18 mouse cellular contexts compared by ENCODE assay signal in genomic region chr9:73867410-73868067, GRCm38 (mm10).
A peak's percentile ranks its signal among the peaks of the same experiment; 100 is the strongest.
DNase-seq lines count a peak whose midpoint lies in the region; ATAC-seq and TF ChIP-seq lines count a peak whose summit lies in the region.
"Had no signal": no experiment of that assay in that cellular context is flagged by ENCODE, and none has a peak within 500 bp of the region (broad histone marks: within the 10 kb centered on the region; RNA-seq: fewer than 3 reads in every experiment).

No protein-coding gene starts in this region.

- H3K9me3 ChIP-seq in heart, embryonic 14.5 days (ENCODE audit: control insufficient read depth, low read length) = no peaks in the 10 kb centered on the region
- H3K9me3 ChIP-seq in kidney, postnatal 0 days (replicated peaks; ENCODE audit: low read length) = no peaks in the 10 kb centered on the region
- H3K9me3 ChIP-seq in limb, embryonic 10.5 days (replicated peaks) = no peaks in the 10 kb centered on the region
- H3K9me3 ChIP-seq: midbrain, embryonic 15.5 days had no signal

- no peak for TF ChIP-seq CTCF in cerebellum, adult 2 months (IDR thresholded peaks at IDR 0.05; ENCODE audit: borderline replicate concordance, insufficient read depth, low read depth, low read length)
- TF ChIP-seq CTCF in kidney, postnatal 0 days (IDR thresholded peaks at IDR 0.05; ENCODE audit: low read depth) = no peak

- no peak overlapping the region for H3K4me3 ChIP-seq in cerebellum, adult 2 months (replicated peaks; ENCODE audit: insufficient read depth, low read depth, low read length)
- no peak overlapping the region for H3K4me3 ChIP-seq in heart, embryonic 14.5 days (ENCODE audit: control insufficient read depth in 1 of 2, insufficient read depth in 1 of 2, low read depth in 1 of 2, low read length in 2 of 2)
- no peak overlapping the region for H3K4me3 ChIP-seq in kidney, postnatal 0 days (replicated peaks; ENCODE audit: low read depth, low read length)
- H3K4me3 ChIP-seq in limb, embryonic 10.5 days = no peak overlapping the region
- H3K4me3 ChIP-seq: left cerebral cortex, adult 2 months; midbrain, embryonic 15.5 days had no signal

- peak overlapping the region; percentile 16; the same call in 1 of the 2 replicates for H3K9ac ChIP-seq in heart, embryonic 14.5 days (ENCODE audit: low read length)
- H3K9ac ChIP-seq in kidney, postnatal 0 days (ENCODE audit: low read depth, low read length) = no peak overlapping the region
- H3K9ac ChIP-seq: midbrain, embryonic 15.5 days had no signal

- intact Hi-C loops in heart, postnatal 10 days (cut with DNase I) = no loop called here

- TF ChIP-seq POLR2A in cerebellum, adult 2 months (IDR thresholded peaks at IDR 0.05; ENCODE audit: borderline replicate concordance, insufficient read depth, low read length) = no peak

- no peak overlapping the region for H3K4me2 ChIP-seq in heart, embryonic 14.5 days (ENCODE audit: low read length)
- no peak overlapping the region for H3K4me2 ChIP-seq in kidney, postnatal 0 days (ENCODE audit: low read length)
- H3K4me2 ChIP-seq: liver, embryonic 11.5 days; midbrain, embryonic 15.5 days had no signal

- 45% methylated on average over 2 of the region's 2 CpGs for WGBS in cerebellum, adult 2 months
- 10% methylated on average over 2 of the region's 2 CpGs for WGBS in heart, embryonic 14.5 days
- 44% methylated on average over 2 of the region's 2 CpGs for WGBS in kidney, postnatal 0 days
- 32% methylated on average over 2 of the region's 2 CpGs for WGBS in limb, embryonic 10.5 days

- peak; percentile 28 to 38 for DNase-seq in cerebellum, adult 2 months
- DNase-seq in cerebellum, postnatal 36 days = no peak
- no peak for DNase-seq in heart, postnatal 10 days
- DNase-seq in kidney, postnatal 0 days (ENCODE audit: low spot score) = peak; percentile 68
- no peak for DNase-seq in kidney, postnatal 25 days
- DNase-seq in limb, embryonic 10.5 days (ENCODE audit: low spot score) = no peak
- DNase-seq in left cerebral cortex, adult 18-20 months (ENCODE audit: low spot score in 2 of 2) = no peak
- DNase-seq: adrenal gland, postnatal 14 days; heart, postnatal 14 days; kidney, postnatal 10 days; lung, adult 2 months; lung, postnatal 36 days; right cerebral cortex, adult 18-20 months had no signal

- no peaks in the 10 kb centered on the region for H3K27me3 ChIP-seq in cerebellum, adult 2 months (ENCODE audit: control insufficient read depth, insufficient read depth, low read length)
- H3K27me3 ChIP-seq in heart, embryonic 14.5 days (ENCODE audit: control insufficient read depth, insufficient read depth, low read length) = no peaks in the 10 kb centered on the region
- H3K27me3 ChIP-seq in kidney, postnatal 0 days (ENCODE audit: insufficient read depth, low read length) = no peaks in the 10 kb centered on the region
- no peaks in the 10 kb centered on the region for H3K27me3 ChIP-seq in limb, embryonic 10.5 days (ENCODE audit: low read depth, poor library complexity, severe bottlenecking)
- H3K27me3 ChIP-seq: midbrain, embryonic 15.5 days had no signal

- H3K4me1 ChIP-seq in cerebellum, adult 2 months (ENCODE audit: control insufficient read depth, insufficient read depth, low read length) = peaks cover 24% of the 10 kb centered on the region
- H3K4me1 ChIP-seq in heart, embryonic 14.5 days (ENCODE audit: control insufficient read depth in 2 of 2, insufficient read depth in 2 of 2, low read length in 2 of 2) = peaks cover 6 to 13% of the 10 kb centered on the region in 2 experiments
- H3K4me1 ChIP-seq in kidney, postnatal 0 days (replicated peaks; ENCODE audit: insufficient read depth, low read length) = no peaks in the 10 kb centered on the region
- H3K4me1 ChIP-seq in limb, embryonic 10.5 days = peaks cover 10% of the 10 kb centered on the region; the same call in 1 of the 2 replicates
- H3K4me1 ChIP-seq: midbrain, embryonic 15.5 days had no signal

- ATAC-seq in heart, embryonic 14.5 days (ENCODE audit: insufficient number of reproducible peaks, insufficient read depth, low FRiP score, low read depth) = no peak
- 0 out of 2 replicates have a peak, but pooled peaks have one; percentile 33 for ATAC-seq in kidney, postnatal 0 days (replicated peaks; ENCODE audit: low FRiP score, low read depth)
- ATAC-seq: CD4-positive, CD25-positive, alpha-beta regulatory T cell, adult 4 months; midbrain, embryonic 15.5 days had no signal

- H3K36me3 ChIP-seq in heart, embryonic 14.5 days (ENCODE audit: control insufficient read depth, insufficient read depth, low read length) = no peaks in the 10 kb centered on the region
- H3K36me3 ChIP-seq in kidney, postnatal 0 days (ENCODE audit: insufficient read depth, low read length) = no peaks in the 10 kb centered on the region
- H3K36me3 ChIP-seq in limb, embryonic 10.5 days = no peaks in the 10 kb centered on the region
- H3K36me3 ChIP-seq: midbrain, embryonic 15.5 days had no signal

- peak overlapping the region; percentile 46; the same call in 1 of the 2 replicates for H3K27ac ChIP-seq in cerebellum, adult 2 months (ENCODE audit: insufficient read depth, low read length)
- peak overlapping the region in 1 of 2 experiments; percentile 2; a peak in 1 of 4 replicates for H3K27ac ChIP-seq in heart, embryonic 14.5 days (replicated peaks in 1 of 2; ENCODE audit: control insufficient read depth in 1 of 2, insufficient read depth in 1 of 2, low read depth in 2 of 2, low read length in 2 of 2)
- peak overlapping the region; percentile 32; the same call in 1 of the 2 replicates for H3K27ac ChIP-seq in kidney, postnatal 0 days
- peak overlapping the region; percentile 42; the same call in 1 of the 2 replicates for H3K27ac ChIP-seq in limb, embryonic 10.5 days
- H3K27ac ChIP-seq: left cerebral cortex, adult 2 months; midbrain, embryonic 15.5 days had no signal

Comparison
In these comparisons a context has a peak if more than half of its experiments do, and no peak if none do; other contexts are left out.
1. DNase-seq: peak in cerebellum, adult 2 months (2 of 2) and kidney, postnatal 0 days (single experiment); none in cerebellum, postnatal 36 days (0 of 2), heart, postnatal 10 days (0 of 2), kidney, postnatal 25 days (0 of 2), limb, embryonic 10.5 days (single experiment) and left cerebral cortex, adult 18-20 months (0 of 2).